Mouse (Mus musculus) liver, postnatal 0 days (tissue): ENCODE measurements around the gene Igdcc4. TPM values are rescaled to one million over a fixed set of nuclear protein-coding genes. Genes with fewer than 3 reads are reported as not detected.

Source experiments
- ATAC-seq: fragments of 200-750 bp; cut with Nextera tagmentation; 2 replicates; pipeline ENCODE4 v1.8.0; 2017; ENCODE audit warnings: mild to moderate bottlenecking, moderate library complexity
- DNase-seq: peaks from one replicate; pipeline ENCODE4 v3.0.0-alpha.2; 2016
- H3K27ac ChIP-seq: fragments of 300-500 bp; sonication (generic); 2 replicates; pipeline ENCODE4 v1.5.1; 2014; ENCODE audit warnings: antibody characterized with exemption, moderate library complexity, mild to moderate bottlenecking, low read depth
- H3K27me3 ChIP-seq: fragments of 300-500 bp; sonication (generic); 2 replicates; pipeline ENCODE4 v1.6.1; 2014; ENCODE audit warnings: low read length, control low read depth, mixed read lengths; ENCODE audit not compliant: insufficient read depth
- H3K36me3 ChIP-seq: fragments of 300-500 bp; sonication (generic); replicated peaks from 2 replicates; pipeline ENCODE4 v1.6.1; 2014; ENCODE audit warnings: mild to moderate bottlenecking, control low read depth, low read length, moderate library complexity, mixed read lengths; ENCODE audit not compliant: insufficient read depth
- H3K4me1 ChIP-seq: fragments of 300-500 bp; sonication (generic); 2 replicates; pipeline ENCODE4 v1.6.1; 2014; ENCODE audit warnings: antibody characterized with exemption, mild to moderate bottlenecking, control low read depth; ENCODE audit not compliant: insufficient read depth
- H3K4me2 ChIP-seq: fragments of 300-500 bp; sonication (generic); 2 replicates; pipeline ENCODE4 v1.6.1; 2014; ENCODE audit warnings: low read depth, mild to moderate bottlenecking, low read length, moderate library complexity, mixed read lengths
- H3K4me3 ChIP-seq: fragments of 300-500 bp; sonication (generic); 2 replicates; pipeline ENCODE4 v1.5.1; 2014; ENCODE audit warnings: low read depth, low read length
- H3K9ac ChIP-seq: fragments of 300-500 bp; sonication (generic); replicated peaks from 2 replicates; pipeline ENCODE4 v1.6.1; 2014; ENCODE audit warnings: mild to moderate bottlenecking, moderate library complexity
- H3K9me3 ChIP-seq: fragments of 300-500 bp; sonication (generic); 2 replicates; pipeline ENCODE4 v1.6.1; 2016; ENCODE audit warnings: mild to moderate bottlenecking, control low read depth, low read length, mixed read lengths
- CTCF ChIP-seq: sonication (generic); IDR thresholded peaks from 2 replicates; pipeline ENCODE4 v1.5.1; 2016; ENCODE audit warnings: antibody characterized with exemption, low read depth
- EP300 ChIP-seq: IDR thresholded peaks from 2 replicates; pipeline ENCODE4 v1.6.1; 2016; ENCODE audit warnings: antibody characterized with exemption, low read depth, mild to moderate bottlenecking
- WGBS: fragments of 180-500 bp; shearing (Covaris S2); extraction: QIAGEN DNeasy Blood & Tissue Kit; methylation state at CpG from one replicate; pipeline ENCODE4 v1.1.7; 2014; ENCODE audit not compliant: insufficient replicate concordance; 5-methylcytosine and 5-hydroxymethylcytosine counted together
- polyA plus RNA-seq: library from polyadenylated mRNA; unstranded; fragments of >200 nt; fragmentation: Nextera tagmentation; extraction: Ambion mirVana; gene quantifications from 2 replicates; pipeline ENCODE4 v1.2.1, GENCODE M21; 2015

Igdcc4 gene
- polyA plus RNA-seq, 1 experiment from 2014 or later = 6.0 TPM

- 6% methylated on average over 3 of the region's 3 CpGs for WGBS
- TF ChIP-seq CTCF (peak; percentile 92), EP300 (no peak)
- Histone ChIP-seq H3K9ac (no peak overlapping the region), H3K4me2 (no peak overlapping the region), H3K4me3 (no peak overlapping the region), H3K36me3 (peaks cover 5% of the 10 kb centered on the region; the same call in 1 of the 2 replicates), H3K27ac (no peak overlapping the region), H3K27me3 (peaks cover 15% of the 10 kb centered on the region; the same call in 1 of the 2 replicates), H3K4me1 (no peaks in the 10 kb centered on the region), H3K9me3 (no peaks in the 10 kb centered on the region)
- DNase-seq = peak; percentile 77
- peak; percentile 65 for ATAC-seq
Measured at GRCm38 (mm10) chr9:65120935-65121334, 19.6 kb downstream of the Igdcc4 start.

GRCm38 (mm10) chr9:65122545-65122944 lies 21.3 kb downstream of the Igdcc4 start:
- H3K36me3 ChIP-seq = peaks cover 5% of the 10 kb centered on the region; the same call in 1 of the 2 replicates
- H3K27me3 ChIP-seq = peaks cover 15% of the 10 kb centered on the region; the same call in 1 of the 2 replicates
- H3K4me1 ChIP-seq = no peaks in the 10 kb centered on the region
- no peak overlapping the region for H3K9ac ChIP-seq
- TF ChIP-seq CTCF = no peak
- H3K27ac ChIP-seq = no peak overlapping the region
- H3K9me3 ChIP-seq = no peaks in the 10 kb centered on the region
- no peak for DNase-seq
- ATAC-seq = no peak
- 24% methylated on average over 18 of the region's 18 CpGs for WGBS
- H3K4me2 ChIP-seq = no peak overlapping the region
- H3K4me3 ChIP-seq = no peak overlapping the region

GRCm38 (mm10) chr9:65123552-65124168 lies 22.4 kb downstream of the Igdcc4 start:
- Histone ChIP-seq H3K4me3 (peak overlapping the region; percentile 32), H3K27me3 (peaks cover 15% of the 10 kb centered on the region; the same call in 1 of the 2 replicates), H3K4me2 (peak overlapping the region; percentile 60), H3K9me3 (no peaks in the 10 kb centered on the region), H3K4me1 (no peaks in the 10 kb centered on the region; the same call in 1 of the 2 replicates), H3K36me3 (peaks cover 5% of the 10 kb centered on the region; the same call in 1 of the 2 replicates), H3K9ac (no peak overlapping the region), H3K27ac (no peak overlapping the region)
- no peak for ATAC-seq
- DNase-seq = peak; percentile 62
- 14% methylated on average over 46 of the region's 48 CpGs for WGBS
- TF ChIP-seq CTCF (peak; percentile 69), EP300 (no peak)

- peak; percentile 50 for DNase-seq
- 0 out of 2 replicates have a peak overlapping the region, but pooled peaks have one; percentile 13 for H3K4me3 ChIP-seq
- H3K27ac ChIP-seq = no peak overlapping the region
- WGBS = 17% methylated on average over 25 of the region's 25 CpGs
- TF ChIP-seq CTCF = peak; percentile 66
- no peak for TF ChIP-seq EP300
- H3K27me3 ChIP-seq = peaks cover 9% of the 10 kb centered on the region; the same call in 1 of the 2 replicates
- no peak overlapping the region for H3K9ac ChIP-seq
- no peaks in the 10 kb centered on the region; the same call in 1 of the 2 replicates for H3K4me1 ChIP-seq
- peak; percentile 38; the same call in 1 of the 2 replicates for ATAC-seq
- H3K36me3 ChIP-seq = no peaks in the 10 kb centered on the region; the same call in 1 of the 2 replicates
- peak overlapping the region; percentile 58 for H3K4me2 ChIP-seq
- H3K9me3 ChIP-seq = no peaks in the 10 kb centered on the region
Measured at GRCm38 (mm10) chr9:65128123-65128815, 27.0 kb downstream of the Igdcc4 start.

GRCm38 (mm10) chr9:65131717-65132116 lies 30.4 kb downstream of the Igdcc4 start:
- Histone ChIP-seq H3K9ac (no peak overlapping the region), H3K4me2 (no peak overlapping the region), H3K36me3 (peaks cover 6% of the 10 kb centered on the region; the same call in 1 of the 2 replicates), H3K9me3 (no peaks in the 10 kb centered on the region), H3K4me3 (no peak overlapping the region), H3K27ac (no peak overlapping the region), H3K27me3 (no peaks in the 10 kb centered on the region), H3K4me1 (no peaks in the 10 kb centered on the region; the same call in 1 of the 2 replicates)
- no peak for DNase-seq
- no peak for TF ChIP-seq CTCF
- TF ChIP-seq EP300 = no peak
- WGBS = 44% methylated on average over 5 of the region's 5 CpGs
- ATAC-seq = no peak

- no peak overlapping the region for H3K4me2 ChIP-seq
- H3K36me3 ChIP-seq = 0 out of 2 replicates have a peak, but pooled peaks cover 6% of the 10 kb centered on the region
- no peaks in the 10 kb centered on the region for H3K4me1 ChIP-seq
- no peak overlapping the region for H3K4me3 ChIP-seq
- no peak overlapping the region for H3K27ac ChIP-seq
- H3K27me3 ChIP-seq = no peaks in the 10 kb centered on the region
- H3K9ac ChIP-seq = no peak overlapping the region
- ATAC-seq = peak; percentile 33; the same call in 1 of the 2 replicates
- no peaks in the 10 kb centered on the region for H3K9me3 ChIP-seq
- DNase-seq = peak; percentile 88
- TF ChIP-seq CTCF (peak; percentile 90), EP300 (no peak)
- 12% methylated on average over 10 of the region's 10 CpGs for WGBS
Measured at GRCm38 (mm10) chr9:65133739-65134138, 32.5 kb downstream of the Igdcc4 start.
